ENCODE assay signal across 9 mouse cellular contexts in genomic region chr10:128008207-128008889, GRCm38 (mm10). TPM values are rescaled to one million over a fixed set of nuclear protein-coding genes. Genes with fewer than 3 reads are reported as not detected.
DNase-seq lines count a peak whose midpoint lies in the region; ATAC-seq and TF ChIP-seq lines count a peak whose summit lies in the region.
"Had no signal": no experiment of that assay in that cellular context is flagged by ENCODE, and none has a peak within 500 bp of the region (broad histone marks: within the 10 kb centered on the region; RNA-seq: fewer than 3 reads in every experiment).

No protein-coding gene starts in this region.

- intact Hi-C loops in heart, postnatal 36 days (cut with DNase I) = loop anchor here (1.0 to 5.0 kb wide), 4 partner anchors 52 to 331 kb away; partner anchors contain the start of gene Zbtb39

- ATAC-seq in forebrain, embryonic 13.5 days = peak; percentile 78
- ATAC-seq in liver, postnatal 0 days = peak; percentile 45; the same call in 1 of the 2 replicates
- peak; percentile 73; the same call in 1 of the 2 replicates for ATAC-seq in neural tube, embryonic 15.5 days (ENCODE audit: low FRiP score)

- no peak overlapping the region for H3K27ac ChIP-seq in forebrain, embryonic 13.5 days
- H3K27ac ChIP-seq in liver, postnatal 0 days (ENCODE audit: low read depth) = no peak overlapping the region
- no peak overlapping the region for H3K27ac ChIP-seq in neural tube, embryonic 15.5 days (replicated peaks)

- H3K4me3 ChIP-seq in E14TG2a.4 (replicated peaks; ENCODE audit: low read length) = no peak overlapping the region
- no peak overlapping the region for H3K4me3 ChIP-seq in forebrain, embryonic 13.5 days
- no peak overlapping the region for H3K4me3 ChIP-seq in liver, postnatal 0 days (ENCODE audit: low read depth, low read length)
- H3K4me3 ChIP-seq in neural tube, embryonic 15.5 days (replicated peaks) = no peak overlapping the region
- H3K4me3 ChIP-seq: erythroblast, embryonic 14.5 days had no signal

- no peak for TF ChIP-seq EP300 in liver, postnatal 0 days (IDR thresholded peaks at IDR 0.05; ENCODE audit: low read depth)

- TF ChIP-seq CTCF in E14TG2a.4 (conservative IDR thresholded peaks at IDR 0.05; ENCODE audit: low read length) = peak; percentile 87
- peak; percentile 80 for TF ChIP-seq CTCF in liver, postnatal 0 days (IDR thresholded peaks at IDR 0.05; ENCODE audit: low read depth)

- H3K36me3 ChIP-seq in E14TG2a.4 (ENCODE audit: insufficient read depth, low read length) = no peaks in the 10 kb centered on the region
- no peaks in the 10 kb centered on the region for H3K36me3 ChIP-seq in forebrain, embryonic 13.5 days (ENCODE audit: poor library complexity, severe bottlenecking)
- no peaks in the 10 kb centered on the region for H3K36me3 ChIP-seq in liver, postnatal 0 days (replicated peaks; ENCODE audit: insufficient read depth, low read length)
- no peaks in the 10 kb centered on the region for H3K36me3 ChIP-seq in neural tube, embryonic 15.5 days

- WGBS in forebrain, embryonic 13.5 days = 8% methylated on average over 4 of the region's 4 CpGs
- WGBS in large intestine, adult 2 months = 5% methylated on average over 4 of the region's 4 CpGs
- WGBS in liver, postnatal 0 days (ENCODE audit: insufficient replicate concordance) = 11% methylated on average over 4 of the region's 4 CpGs
- WGBS in neural tube, embryonic 15.5 days = 17% methylated on average over 4 of the region's 4 CpGs

- no peaks in the 10 kb centered on the region for H3K4me1 ChIP-seq in E14TG2a.4 (replicated peaks; ENCODE audit: low read depth, low read length)
- no peaks in the 10 kb centered on the region for H3K4me1 ChIP-seq in forebrain, embryonic 13.5 days
- H3K4me1 ChIP-seq in liver, postnatal 0 days (ENCODE audit: insufficient read depth) = no peaks in the 10 kb centered on the region
- no peaks in the 10 kb centered on the region for H3K4me1 ChIP-seq in neural tube, embryonic 15.5 days

- no peak overlapping the region for H3K9ac ChIP-seq in forebrain, embryonic 13.5 days
- no peak overlapping the region for H3K9ac ChIP-seq in liver, postnatal 0 days (replicated peaks)
- H3K9ac ChIP-seq in neural tube, embryonic 15.5 days (replicated peaks) = no peak overlapping the region

- no peaks in the 10 kb centered on the region for H3K27me3 ChIP-seq in E14TG2a.4 (ENCODE audit: insufficient read depth, low read length)
- H3K27me3 ChIP-seq in forebrain, embryonic 13.5 days = no peaks in the 10 kb centered on the region
- H3K27me3 ChIP-seq in liver, postnatal 0 days (ENCODE audit: insufficient read depth, low read length) = no peaks in the 10 kb centered on the region
- H3K27me3 ChIP-seq in neural tube, embryonic 15.5 days (replicated peaks) = no peaks in the 10 kb centered on the region

- peak; percentile 82 for DNase-seq in c-Kit-positive CD71-negative TER-119-negative erythroid progenitor cells, embryonic 14.5 days (ENCODE audit: low read depth)
- peak; percentile 77 to 82 for DNase-seq in heart, postnatal 36 days
- DNase-seq in large intestine, adult 2 months (ENCODE audit: low read depth, low spot score) = peak; percentile 68
- peak; percentile 81 for DNase-seq in liver, postnatal 0 days
- peak; percentile 31 for DNase-seq in testis, postnatal 14 days (ENCODE audit: low spot score)

- H3K4me2 ChIP-seq in forebrain, embryonic 13.5 days = no peak overlapping the region
- H3K4me2 ChIP-seq in liver, postnatal 0 days (ENCODE audit: low read depth, low read length) = no peak overlapping the region
- H3K4me2 ChIP-seq in neural tube, embryonic 15.5 days = no peak overlapping the region

- no peaks in the 10 kb centered on the region for H3K9me3 ChIP-seq in E14TG2a.4 (ENCODE audit: low read length)
- H3K9me3 ChIP-seq in forebrain, embryonic 13.5 days (replicated peaks) = no peaks in the 10 kb centered on the region
- H3K9me3 ChIP-seq in liver, postnatal 0 days (ENCODE audit: low read length) = no peaks in the 10 kb centered on the region
- no peaks in the 10 kb centered on the region for H3K9me3 ChIP-seq in neural tube, embryonic 15.5 days (replicated peaks)

RNA-seq across cellular contexts. Expression of gene Hsd17b6, which starts 0.9 kb away (rescaled TPM):
- not detected in 2 replicates for polyA plus RNA-seq in forebrain, embryonic 13.5 days (2015; fragmentation: Nextera tagmentation; extraction: Ambion mirVana)
- total RNA-seq in heart, postnatal 36 days (2021) = not detected
- 3.7 and 60.7 TPM in 2 replicates for polyA plus RNA-seq in large intestine, adult 2 months (2012; rRNA removed)
- polyA plus RNA-seq in liver, postnatal 0 days (2015; fragmentation: Nextera tagmentation; extraction: Ambion mirVana) = 29.5 and 32.4 TPM in 2 replicates
- not detected in 2 replicates for polyA plus RNA-seq in neural tube, embryonic 15.5 days (2015; fragmentation: Nextera tagmentation; extraction: Ambion mirVana)
- polyA plus RNA-seq: erythroblast, embryonic 14.5 days had no signal

RNA-seq across cellular contexts. Expression of gene Prim1, which starts 6.6 kb away (rescaled TPM):
- polyA plus RNA-seq in forebrain, embryonic 13.5 days (2015; fragmentation: Nextera tagmentation; extraction: Ambion mirVana) = 97.9 and 98.0 TPM in 2 replicates
- total RNA-seq in heart, postnatal 36 days (2021) = 1 to 10 TPM; 1.6 to 2.7 TPM
- 6.6 and 8.8 TPM in 2 replicates for polyA plus RNA-seq in large intestine, adult 2 months (2012; rRNA removed)
- polyA plus RNA-seq in liver, postnatal 0 days (2015; fragmentation: Nextera tagmentation; extraction: Ambion mirVana) = 26.2 and 29.1 TPM in 2 replicates
- 33.7 and 45.5 TPM in 2 replicates for polyA plus RNA-seq in neural tube, embryonic 15.5 days (2015; fragmentation: Nextera tagmentation; extraction: Ambion mirVana)

RNA-seq across cellular contexts. Expression of gene Naca, which starts 27.0 kb away (rescaled TPM):
- polyA plus RNA-seq in forebrain, embryonic 13.5 days (2015; fragmentation: Nextera tagmentation; extraction: Ambion mirVana) = 715 and 810 TPM in 2 replicates
- total RNA-seq in heart, postnatal 36 days (2021) = 100 to 1,000 TPM; 542 to 584 TPM
- 170 and 205 TPM in 2 replicates for polyA plus RNA-seq in large intestine, adult 2 months (2012; rRNA removed)
- 384 and 394 TPM in 2 replicates for polyA plus RNA-seq in liver, postnatal 0 days (2015; fragmentation: Nextera tagmentation; extraction: Ambion mirVana)
- 484 and 547 TPM in 2 replicates for polyA plus RNA-seq in neural tube, embryonic 15.5 days (2015; fragmentation: Nextera tagmentation; extraction: Ambion mirVana)

RNA-seq across cellular contexts. Expression of gene Ptges3, which starts 50.4 kb away (rescaled TPM):
- polyA plus RNA-seq in forebrain, embryonic 13.5 days (2015; fragmentation: Nextera tagmentation; extraction: Ambion mirVana) = 562 and 583 TPM in 2 replicates
- 10 to 100 TPM; 80.7 to 90.5 TPM for total RNA-seq in heart, postnatal 36 days (2021)
- 23.0 and 23.4 TPM in 2 replicates for polyA plus RNA-seq in large intestine, adult 2 months (2012; rRNA removed)
- polyA plus RNA-seq in liver, postnatal 0 days (2015; fragmentation: Nextera tagmentation; extraction: Ambion mirVana) = 193 and 194 TPM in 2 replicates
- 394 and 409 TPM in 2 replicates for polyA plus RNA-seq in neural tube, embryonic 15.5 days (2015; fragmentation: Nextera tagmentation; extraction: Ambion mirVana)

Comparison
In these comparisons a context has a peak if more than half of its experiments do, and no peak if none do; other contexts are left out.
1. DNase-seq: peak in every context shown above with its lines; median percentile 82 in c-Kit-positive CD71-negative TER-119-negative erythroid progenitor cells, embryonic 14.5 days; 81 in liver, postnatal 0 days; 80 in heart, postnatal 36 days; 68 in large intestine, adult 2 months; 31 in testis, postnatal 14 days.